Mouse (Mus musculus): Measurements from ENCODE around the gene D430041D05Rik.

D430041D05Rik gene

GRCm38 (mm10) chr2:104410963-104411545 is at the start of gene D430041D05Rik:
D430041D05Rik (minus strand) TSS chr2:104411013.
- no peak for DNase-seq (ENCODE audit: low spot score)

GRCm38 (mm10) chr2:104460021-104460420 is 49.2 kb upstream of the D430041D05Rik start:
- DNase-seq (ENCODE audit: low spot score): no peak

GRCm38 (mm10) chr2:104458569-104459332 is 47.9 kb upstream of the D430041D05Rik start:
- no peak for DNase-seq (ENCODE audit: low spot score)

- DNase-seq (ENCODE audit: low spot score): no peak
These were observed 46.3 kb upstream of the D430041D05Rik start for GRCm38 (mm10) chr2:104457106-104457505.

- DNase-seq (ENCODE audit: low spot score): no peak
These were observed 39.9 kb upstream of the D430041D05Rik start for GRCm38 (mm10) chr2:104450685-104451084.

- DNase-seq (ENCODE audit: low spot score): no peak
These were observed 38.4 kb upstream of the D430041D05Rik start for GRCm38 (mm10) chr2:104449191-104449590.

- DNase-seq (ENCODE audit: low spot score): no peak
These were observed 37.4 kb upstream of the D430041D05Rik start for GRCm38 (mm10) chr2:104448201-104448600.

- DNase-seq (ENCODE audit: low spot score): no peak
These were observed 35.2 kb upstream of the D430041D05Rik start for GRCm38 (mm10) chr2:104446016-104446415.

GRCm38 (mm10) chr2:104444776-104445175 is 34.0 kb upstream of the D430041D05Rik start:
- DNase-seq (ENCODE audit: low spot score): peak; percentile 72

GRCm38 (mm10) chr2:104442341-104442740 is 31.5 kb upstream of the D430041D05Rik start:
- no peak for DNase-seq (ENCODE audit: low spot score)

- DNase-seq (ENCODE audit: low spot score): no peak
These were observed 25.4 kb upstream of the D430041D05Rik start for GRCm38 (mm10) chr2:104436226-104436625.

- no peak for DNase-seq (ENCODE audit: low spot score)
These were observed 20.3 kb upstream of the D430041D05Rik start for GRCm38 (mm10) chr2:104431067-104431466.

GRCm38 (mm10) chr2:104430566-104430965 is 19.8 kb upstream of the D430041D05Rik start:
- DNase-seq (ENCODE audit: low spot score): no peak

GRCm38 (mm10) chr2:104426112-104426511 is 15.3 kb upstream of the D430041D05Rik start:
- no peak for DNase-seq (ENCODE audit: low spot score)

- peak; percentile 86 for DNase-seq (ENCODE audit: low spot score)
These were observed 11.4 kb upstream of the D430041D05Rik start for GRCm38 (mm10) chr2:104422230-104422629.

- DNase-seq (ENCODE audit: low spot score): no peak
These were observed 10.0 kb upstream of the D430041D05Rik start for GRCm38 (mm10) chr2:104420805-104421204.

- DNase-seq (ENCODE audit: low spot score): no peak
These were observed 9.2 kb upstream of the D430041D05Rik start for GRCm38 (mm10) chr2:104419999-104420398.

- no peak for DNase-seq (ENCODE audit: low spot score)
These were observed 8.6 kb upstream of the D430041D05Rik start for GRCm38 (mm10) chr2:104419411-104419810.

GRCm38 (mm10) chr2:104413011-104413410 is 2.2 kb upstream of the D430041D05Rik start:
- DNase-seq (ENCODE audit: low spot score): no peak

GRCm38 (mm10) chr2:104412496-104412895 is 1.7 kb upstream of the D430041D05Rik start:
- no peak for DNase-seq (ENCODE audit: low spot score)

- no peak for DNase-seq (ENCODE audit: low spot score)
These were observed 993 bp upstream of the D430041D05Rik start for GRCm38 (mm10) chr2:104411806-104412205.

- peak; percentile 69 for DNase-seq (ENCODE audit: low spot score)
These were observed 677 bp downstream of the D430041D05Rik start for GRCm38 (mm10) chr2:104409851-104410821.
